Mouse (Mus musculus) layer of hippocampus, adult 8-10 months (tissue): ENCODE data around the gene Mcm9. TPM values are rescaled to one million over a fixed set of nuclear protein-coding genes. Genes with fewer than 3 reads are reported as not detected.
"Not testable (repeated sequence)": the region's sequence is repeated elsewhere in the genome, so short reads cannot be mapped to it uniquely, and the experiment has no call there.

Experiments used
- DNase-seq, 2 experiments: peaks; one replicate each; pipeline ENCODE4 v3.0.0; 2022; ENCODE audit warnings: low spot score in 2 of 2
- total RNA-seq, 4 experiments: library from RNA; stranded (reverse); gene quantifications; 2 replicates each; pipeline ENCODE4 v1.2.4; 2022

The Mcm9 gene
- total RNA-seq, 4 experiments from 2014 or later = 4.6 to 8.9 (median 6.5) TPM

DNA sequence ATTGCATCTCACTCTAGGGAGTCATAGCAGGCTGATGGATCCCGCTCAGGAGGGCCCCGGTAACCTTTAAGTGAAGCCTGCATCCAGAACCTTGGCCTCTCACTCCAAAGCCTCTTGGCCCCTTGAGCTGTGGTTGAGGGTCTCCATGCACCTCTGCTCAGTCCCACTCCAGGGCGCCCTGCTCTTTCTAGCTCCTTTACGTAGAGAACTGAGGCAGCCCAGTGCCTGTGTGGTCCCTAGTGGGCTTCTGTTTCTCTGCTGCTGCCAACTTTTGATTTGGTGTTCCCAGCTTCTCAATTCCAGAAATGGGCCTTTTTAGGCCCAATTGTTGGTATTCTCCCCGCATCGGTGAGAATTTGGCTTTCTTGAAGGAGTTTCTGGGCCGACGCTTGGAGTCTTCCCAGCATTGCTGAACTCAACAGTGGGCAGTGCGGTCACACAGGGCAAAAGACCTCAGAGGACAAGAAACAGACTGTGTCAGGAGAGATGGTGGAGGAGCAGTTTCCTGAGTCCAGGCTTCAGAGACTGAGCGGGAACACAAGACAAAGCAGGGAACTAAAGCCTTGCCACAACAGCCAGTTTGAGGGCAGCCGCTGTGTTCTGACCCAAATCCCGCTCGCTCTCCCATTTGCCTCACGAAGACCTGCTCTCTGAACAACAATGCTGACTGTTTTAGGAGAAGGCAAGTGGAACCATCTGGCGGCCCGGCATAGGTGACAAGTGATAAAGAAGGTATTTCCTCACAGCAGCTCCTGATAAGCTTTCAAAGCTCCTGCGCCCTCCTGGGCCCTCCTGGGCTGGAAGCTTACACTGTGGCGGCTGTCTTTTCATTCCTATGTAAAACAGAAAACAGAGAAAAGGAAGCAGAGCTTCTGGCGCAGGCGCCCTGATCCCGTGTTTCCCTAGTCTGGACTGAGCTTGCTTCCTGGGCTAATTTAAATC lies 127.1 kb downstream of the Mcm9 start:
- peak; percentile 58 to 73 for DNase-seq

DNA sequence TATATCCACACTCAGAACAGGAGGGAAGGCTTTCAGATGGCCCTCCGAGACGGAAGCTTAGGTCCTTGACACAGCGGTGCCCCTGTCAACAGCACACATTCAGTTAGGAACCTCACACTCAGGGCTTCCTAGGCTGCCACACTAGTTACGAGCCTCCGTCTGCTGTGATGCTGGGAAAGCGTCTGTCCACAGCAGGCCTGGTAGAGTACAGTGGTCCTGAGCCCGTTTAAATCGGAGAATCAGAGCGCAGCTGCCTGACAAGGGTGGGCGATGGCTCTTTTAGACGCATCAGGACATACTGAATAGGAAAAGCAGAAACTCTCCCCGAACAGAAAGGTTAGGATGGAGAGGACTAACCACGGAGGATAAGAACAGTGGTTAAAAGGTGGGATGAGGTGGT lies 127.8 kb downstream of the Mcm9 start:
- no peak for DNase-seq

DNA sequence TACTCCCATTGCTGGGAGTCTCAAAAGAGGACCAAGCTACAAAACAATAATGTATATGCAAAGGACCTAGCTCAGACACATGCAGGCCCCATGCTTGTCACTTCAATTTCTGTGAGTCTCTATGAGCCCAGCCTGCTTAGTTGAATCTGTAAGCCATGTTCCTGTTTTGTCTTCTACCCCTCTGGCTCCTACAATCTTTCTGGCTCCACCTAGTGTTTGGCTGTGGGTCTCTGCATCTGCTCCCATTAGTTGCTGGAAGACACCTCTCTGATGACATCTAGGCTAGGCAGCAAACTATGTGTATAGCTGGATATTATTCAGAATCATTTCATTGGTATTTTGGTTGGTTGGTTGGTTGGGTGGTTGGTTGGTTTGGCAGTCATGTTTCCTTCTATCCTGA lies 130.7 kb downstream of the Mcm9 start:
- DNase-seq = peak in 1 of 2 experiments; percentile 32

DNA sequence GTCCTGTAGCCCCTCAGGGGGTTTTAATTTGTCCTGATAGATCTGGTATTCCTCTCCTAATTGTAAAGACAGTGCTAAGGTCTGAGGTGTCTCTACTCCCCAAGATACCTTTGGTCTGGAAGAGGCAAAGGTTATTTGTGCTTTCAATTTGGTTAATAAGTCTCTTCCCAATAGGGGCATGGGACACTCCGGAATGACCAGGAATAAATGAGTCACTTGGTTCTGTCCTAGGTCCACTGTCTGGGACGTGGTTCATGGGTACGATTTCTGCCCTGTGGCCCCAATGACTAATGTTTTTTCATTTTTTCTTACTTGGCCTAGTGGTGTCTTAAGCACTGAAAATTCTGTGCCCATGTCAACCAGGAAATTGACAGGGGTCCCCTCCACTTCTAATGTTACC lies 134.9 kb downstream of the Mcm9 start:
- DNase-seq = not testable (repeated sequence)

DNA sequence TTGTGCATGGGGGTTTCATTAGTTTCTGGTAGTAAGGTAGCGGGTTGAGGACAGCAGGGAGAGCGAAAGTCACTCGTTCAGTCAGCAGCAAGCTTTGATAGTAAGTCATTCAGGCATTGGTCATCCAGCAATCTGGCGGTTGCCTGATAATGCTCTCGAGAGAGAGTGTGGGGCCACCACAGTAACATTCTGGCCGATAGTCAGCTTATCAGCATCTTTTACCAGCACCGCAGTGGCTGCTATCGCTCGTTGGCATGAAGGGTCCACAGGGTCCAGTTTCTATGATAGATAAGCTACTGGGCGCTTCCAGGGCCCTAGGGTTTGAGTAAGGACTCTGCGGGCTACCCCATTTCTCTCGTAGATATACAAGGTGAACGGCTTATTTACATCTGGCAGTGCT lies 136.3 kb downstream of the Mcm9 start:
- DNase-seq = no peak

Other genes with a start within 250 kb of the Mcm9 start
- gene Asf1a, start 33.7 kb downstream of the Mcm9 start, total RNA-seq = 10 to 100 TPM; 22.6 to 23.9 (median 23.0) TPM
- gene Fam184a, start 120.7 kb upstream of the Mcm9 start, total RNA-seq = 10 to 100 TPM; 24.4 to 34.4 (median 26.4) TPM